Mouse (Mus musculus) spleen, postnatal 4 days (tissue): ENCODE results near the gene Optn.

Experiments used
- DNase-seq, 2 experiments: peaks; one replicate each; pipeline ENCODE4 v3.0.0; 2022; ENCODE audit warnings: low spot score in 2 of 2

Optn gene

GRCm38 (mm10) chr2:5031215-5031614 lies 32.6 kb downstream of the Optn start:
- DNase-seq, result no peak

GRCm38 (mm10) chr2:5029808-5030207 lies 34.0 kb downstream of the Optn start:
- DNase-seq, result no peak

- DNase-seq, result no peak
These were observed 35.8 kb downstream of the Optn start for GRCm38 (mm10) chr2:5028047-5028446.

- DNase-seq, result no peak
These were observed 36.8 kb downstream of the Optn start for GRCm38 (mm10) chr2:5027057-5027456.

- peak in 1 of 2 experiments; percentile 68 for DNase-seq
These were observed 38.6 kb downstream of the Optn start for GRCm38 (mm10) chr2:5025162-5025733.

GRCm38 (mm10) chr2:5023699-5024399 lies 40.0 kb downstream of the Optn start:
- DNase-seq, result no peak

- no peak for DNase-seq
These were observed 40.6 kb downstream of the Optn start for GRCm38 (mm10) chr2:5023275-5023674.

- DNase-seq, result no peak
These were observed 44.1 kb downstream of the Optn start for GRCm38 (mm10) chr2:5019708-5020107.

GRCm38 (mm10) chr2:5016922-5017321 lies 46.9 kb downstream of the Optn start:
- no peak for DNase-seq

GRCm38 (mm10) chr2:5015527-5015926 lies 48.3 kb downstream of the Optn start:
- no peak for DNase-seq

- DNase-seq, result no peak
These were observed 49.2 kb downstream of the Optn start for GRCm38 (mm10) chr2:5014616-5015015.

GRCm38 (mm10) chr2:5012491-5013324 lies 51.1 kb downstream of the Optn start, which contains the start of gene Mcm10:
Gene Mcm10, minus strand, starts transcription at chr2:5012791.
- DNase-seq, result peak; percentile 91 to 95

- DNase-seq, result peak in 1 of 2 experiments; percentile 67
These were observed 51.9 kb downstream of the Optn start for GRCm38 (mm10) chr2:5011898-5012490.

GRCm38 (mm10) chr2:5007107-5007506 lies 56.7 kb downstream of the Optn start:
- no peak for DNase-seq

- no peak for DNase-seq
These were observed 62.6 kb downstream of the Optn start for GRCm38 (mm10) chr2:5001266-5001665.

- no peak for DNase-seq
These were observed 64.9 kb downstream of the Optn start for GRCm38 (mm10) chr2:4998905-4999304.

GRCm38 (mm10) chr2:4996421-4996824 lies 67.4 kb downstream of the Optn start:
- DNase-seq, result no peak

- no peak for DNase-seq
These were observed 68.2 kb downstream of the Optn start for GRCm38 (mm10) chr2:4995646-4996045.

GRCm38 (mm10) chr2:4994436-4994835 lies 69.4 kb downstream of the Optn start:
- no peak for DNase-seq

GRCm38 (mm10) chr2:4993584-4993983 lies 70.3 kb downstream of the Optn start:
- DNase-seq, result no peak

- DNase-seq, result no peak
These were observed 74.9 kb downstream of the Optn start for GRCm38 (mm10) chr2:4988826-4989424.
